Mouse (Mus musculus): ENCODE measurements around the gene Stat1. TPM values are rescaled to one million over a fixed set of nuclear protein-coding genes. Genes with fewer than 3 reads are reported as not detected.
A peak's percentile ranks its signal among the peaks of the same experiment; 100 is the strongest.

Gene Stat1
- polyA plus RNA-seq (2012; rRNA removed), result 235 and 255 TPM in 2 replicates

DNA sequence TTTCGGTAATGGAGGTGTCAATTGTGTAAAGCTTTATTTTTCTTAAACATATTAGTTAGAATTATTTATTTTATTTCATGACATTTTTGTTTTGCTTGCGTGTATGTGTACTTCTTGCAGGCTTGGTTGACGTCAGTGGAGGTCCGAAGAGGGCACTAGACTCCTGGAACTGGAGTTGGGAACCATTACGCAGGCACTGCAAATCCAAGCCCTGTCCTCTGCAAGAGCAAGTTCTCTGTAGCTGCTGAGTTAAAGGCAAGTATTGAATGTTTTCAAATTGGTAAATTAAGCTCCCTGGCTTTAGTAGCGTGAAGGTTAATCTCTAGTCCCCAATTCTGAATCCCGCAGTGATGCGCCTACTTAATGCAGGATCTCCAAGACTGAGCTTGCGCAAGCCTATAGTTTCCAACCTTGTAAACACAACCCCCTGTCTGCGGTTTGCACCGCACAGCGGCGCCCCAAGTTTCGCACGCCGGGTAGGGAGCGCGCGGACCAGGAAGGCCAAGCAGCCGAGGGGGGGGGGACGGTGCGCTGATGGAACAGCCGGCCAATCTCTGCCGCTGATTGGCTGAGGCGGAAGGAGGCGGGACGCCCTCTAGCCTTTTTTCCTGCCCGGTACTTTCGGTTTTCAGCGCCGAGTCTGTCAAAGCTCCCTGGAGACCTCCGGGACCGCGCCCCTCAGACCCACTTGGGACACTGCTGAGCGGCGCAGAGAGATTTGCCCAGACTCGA, at the start of gene Stat1:
TSS of gene Stat1 (plus strand) at position 581 of the 732 bp plus-strand sequence.
- WGBS, result 6% methylated on average over 37 of the region's 37 CpGs
- TF ChIP-seq CTCF (IDR thresholded peaks at IDR 0.05; ENCODE audit: borderline replicate concordance, control insufficient read depth, extremely low read depth, insufficient read depth, low read length, poor library complexity) (peak; percentile 52; the same call in 1 of the 2 replicates), POLR2A (IDR thresholded peaks at IDR 0.05; ENCODE audit: control insufficient read depth, extremely low read depth, insufficient read depth, low read length, poor library complexity) (peak; percentile 76; the same call in 1 of the 2 replicates)
- peak within 1 kb of the TSS; percentile 77 for H3K27ac ChIP-seq (ENCODE audit: control insufficient read depth, insufficient read depth, low read length)
- peak; percentile 90 for DNase-seq
- H3K27me3 ChIP-seq (ENCODE audit: control insufficient read depth, insufficient read depth, low read length), result no peaks in the 10 kb centered on the region
- peak within 1 kb of the TSS; percentile 97 for H3K4me3 ChIP-seq (ENCODE audit: control insufficient read depth, insufficient read depth, low read length)
- H3K36me3 ChIP-seq (ENCODE audit: control insufficient read depth, insufficient read depth, low read length), result peaks cover 26% of the 10 kb centered on the region
- H3K4me1 ChIP-seq (replicated peaks; ENCODE audit: control insufficient read depth, insufficient read depth, low read length), result peaks cover 10% of the 10 kb centered on the region

DNA sequence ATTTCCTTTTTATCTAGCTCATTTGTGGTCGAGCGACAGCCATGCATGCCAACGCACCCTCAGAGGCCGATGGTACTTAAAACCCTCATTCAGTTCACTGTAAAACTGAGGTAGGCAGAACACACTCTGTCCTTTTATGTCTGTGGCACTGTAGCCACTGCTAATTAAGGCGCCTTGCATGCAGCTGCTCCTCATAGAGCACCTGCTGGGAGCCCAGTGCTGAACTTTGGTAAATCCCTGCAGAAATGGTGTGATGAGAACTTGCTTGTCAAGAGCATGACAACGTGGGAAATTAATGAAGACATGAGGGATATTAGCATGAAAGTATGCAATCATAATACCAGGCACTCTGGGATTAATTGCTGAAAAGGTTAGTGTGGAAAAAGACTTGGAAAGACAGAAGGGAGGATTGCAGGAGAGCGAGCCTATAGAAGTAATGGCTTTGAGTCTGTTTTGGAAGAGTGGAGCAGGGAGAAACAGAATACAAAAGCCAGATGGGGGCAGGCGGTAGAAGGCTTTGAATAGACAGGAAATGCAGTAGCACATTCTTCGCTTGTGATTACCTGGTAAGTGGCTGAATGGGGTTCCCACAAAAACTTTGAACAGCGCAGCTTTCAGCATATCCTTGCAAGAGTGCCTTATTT, 39.4 kb upstream of the Stat1 start:
- TF ChIP-seq CTCF (IDR thresholded peaks at IDR 0.05; ENCODE audit: borderline replicate concordance, control insufficient read depth, extremely low read depth, insufficient read depth, low read length, poor library complexity) (no peak), POLR2A (IDR thresholded peaks at IDR 0.05; ENCODE audit: control insufficient read depth, extremely low read depth, insufficient read depth, low read length, poor library complexity) (no peak)
- H3K4me3 ChIP-seq (ENCODE audit: control insufficient read depth, insufficient read depth, low read length), result no peak overlapping the region
- WGBS, result 36% methylated on average over 10 of the region's 10 CpGs
- H3K27me3 ChIP-seq (ENCODE audit: control insufficient read depth, insufficient read depth, low read length), result no peaks in the 10 kb centered on the region
- 0 out of 2 replicates have a peak overlapping the region, but pooled peaks have one; percentile 4 for H3K27ac ChIP-seq (ENCODE audit: control insufficient read depth, insufficient read depth, low read length)
- peaks cover 6% of the 10 kb centered on the region; the same call in 1 of the 2 replicates for H3K36me3 ChIP-seq (ENCODE audit: control insufficient read depth, insufficient read depth, low read length)
- H3K4me1 ChIP-seq (replicated peaks; ENCODE audit: control insufficient read depth, insufficient read depth, low read length), result peaks cover 7% of the 10 kb centered on the region
- DNase-seq, result no peak

DNA sequence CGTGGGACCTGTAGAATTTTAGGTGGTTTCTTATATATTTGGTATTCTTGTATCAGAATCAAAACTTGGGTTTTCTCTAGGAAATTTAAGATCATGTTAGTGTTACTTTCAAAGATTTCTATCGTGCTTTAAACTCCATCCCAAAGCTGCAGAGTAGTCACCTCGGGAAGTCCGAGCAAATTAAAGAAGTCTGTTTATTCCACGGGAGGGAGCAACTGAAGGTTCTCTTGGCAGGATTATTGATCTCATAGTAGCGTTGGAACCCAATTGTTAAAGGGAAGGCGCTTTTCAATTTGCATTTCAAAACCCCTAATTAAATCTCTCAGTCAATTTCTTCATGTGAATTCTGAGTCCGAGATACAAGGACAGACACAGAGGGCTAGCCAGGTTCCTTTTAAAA, 38.9 kb upstream of the Stat1 start:
- TF ChIP-seq POLR2A (IDR thresholded peaks at IDR 0.05; ENCODE audit: control insufficient read depth, extremely low read depth, insufficient read depth, low read length, poor library complexity) (no peak), CTCF (IDR thresholded peaks at IDR 0.05; ENCODE audit: borderline replicate concordance, control insufficient read depth, extremely low read depth, insufficient read depth, low read length, poor library complexity) (no peak)

DNA sequence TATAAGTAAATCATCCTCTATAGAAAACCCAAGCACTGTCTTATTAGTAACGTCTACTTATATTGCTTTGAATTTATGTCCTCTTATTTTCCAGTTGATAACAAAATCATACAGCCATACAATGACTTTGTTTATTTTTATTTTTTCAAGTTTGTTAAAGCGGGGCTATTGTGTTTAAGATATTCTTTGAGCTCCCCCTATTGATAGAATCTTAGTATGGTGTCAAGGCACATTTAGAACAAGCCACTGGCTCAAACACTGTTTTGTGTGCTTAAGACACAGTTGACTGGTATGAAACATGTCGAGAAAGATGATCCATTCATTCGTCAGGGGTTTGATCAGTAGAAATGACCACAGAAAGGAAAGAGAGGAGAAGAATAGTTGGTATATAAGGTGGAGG, 33.0 kb upstream of the Stat1 start:
- Histone ChIP-seq H3K4me3 (ENCODE audit: control insufficient read depth, insufficient read depth, low read length) (no peak overlapping the region), H3K27ac (ENCODE audit: control insufficient read depth, insufficient read depth, low read length) (no peak overlapping the region), H3K36me3 (ENCODE audit: control insufficient read depth, insufficient read depth, low read length) (no peaks in the 10 kb centered on the region), H3K4me1 (replicated peaks; ENCODE audit: control insufficient read depth, insufficient read depth, low read length) (no peaks in the 10 kb centered on the region), H3K27me3 (ENCODE audit: control insufficient read depth, insufficient read depth, low read length) (no peaks in the 10 kb centered on the region)
- DNase-seq, result no peak
- TF ChIP-seq CTCF (IDR thresholded peaks at IDR 0.05; ENCODE audit: borderline replicate concordance, control insufficient read depth, extremely low read depth, insufficient read depth, low read length, poor library complexity), result no peak
- TF ChIP-seq POLR2A (IDR thresholded peaks at IDR 0.05; ENCODE audit: control insufficient read depth, extremely low read depth, insufficient read depth, low read length, poor library complexity), result no peak
- WGBS, result 50% methylated on average over 4 of the region's 4 CpGs

More for the DNA sequence above, 38.9 kb upstream of the Stat1 start:
- 85% methylated on average over 8 of the region's 8 CpGs for WGBS
- H3K27ac ChIP-seq (ENCODE audit: control insufficient read depth, insufficient read depth, low read length), result no peak overlapping the region
- peaks cover 7% of the 10 kb centered on the region for H3K4me1 ChIP-seq (replicated peaks; ENCODE audit: control insufficient read depth, insufficient read depth, low read length)
- no peak overlapping the region for H3K4me3 ChIP-seq (ENCODE audit: control insufficient read depth, insufficient read depth, low read length)
- no peak for DNase-seq
- H3K36me3 ChIP-seq (ENCODE audit: control insufficient read depth, insufficient read depth, low read length), result peaks cover 6% of the 10 kb centered on the region; the same call in 1 of the 2 replicates
- H3K27me3 ChIP-seq (ENCODE audit: control insufficient read depth, insufficient read depth, low read length), result no peaks in the 10 kb centered on the region

DNA sequence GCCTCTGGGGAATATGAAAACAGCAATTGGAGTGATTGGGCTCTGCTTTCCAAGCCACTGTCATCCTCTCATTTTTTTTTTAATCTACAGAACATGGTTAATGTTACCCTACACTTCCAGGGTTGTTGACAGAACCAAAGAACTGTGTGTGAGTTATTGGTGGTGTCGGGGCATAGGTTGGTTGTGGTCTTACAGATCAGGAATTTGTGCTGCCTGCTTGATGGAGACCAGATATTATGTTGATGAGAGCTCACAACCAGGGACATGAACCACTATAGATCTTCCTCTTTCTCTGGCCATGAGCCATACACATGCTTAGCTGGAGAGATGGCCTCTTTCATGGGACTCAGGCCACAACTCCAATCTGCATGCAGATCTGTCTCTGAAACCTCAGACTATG, 32.1 kb upstream of the Stat1 start:
- Histone ChIP-seq H3K27ac (ENCODE audit: control insufficient read depth, insufficient read depth, low read length) (no peak overlapping the region), H3K36me3 (ENCODE audit: control insufficient read depth, insufficient read depth, low read length) (no peaks in the 10 kb centered on the region), H3K4me3 (ENCODE audit: control insufficient read depth, insufficient read depth, low read length) (no peak overlapping the region), H3K27me3 (ENCODE audit: control insufficient read depth, insufficient read depth, low read length) (no peaks in the 10 kb centered on the region), H3K4me1 (replicated peaks; ENCODE audit: control insufficient read depth, insufficient read depth, low read length) (no peaks in the 10 kb centered on the region)
- TF ChIP-seq CTCF (IDR thresholded peaks at IDR 0.05; ENCODE audit: borderline replicate concordance, control insufficient read depth, extremely low read depth, insufficient read depth, low read length, poor library complexity) (no peak), POLR2A (IDR thresholded peaks at IDR 0.05; ENCODE audit: control insufficient read depth, extremely low read depth, insufficient read depth, low read length, poor library complexity) (no peak)
- WGBS, result 97% methylated on average over 1 of the region's 1 CpGs
- DNase-seq, result no peak

DNA sequence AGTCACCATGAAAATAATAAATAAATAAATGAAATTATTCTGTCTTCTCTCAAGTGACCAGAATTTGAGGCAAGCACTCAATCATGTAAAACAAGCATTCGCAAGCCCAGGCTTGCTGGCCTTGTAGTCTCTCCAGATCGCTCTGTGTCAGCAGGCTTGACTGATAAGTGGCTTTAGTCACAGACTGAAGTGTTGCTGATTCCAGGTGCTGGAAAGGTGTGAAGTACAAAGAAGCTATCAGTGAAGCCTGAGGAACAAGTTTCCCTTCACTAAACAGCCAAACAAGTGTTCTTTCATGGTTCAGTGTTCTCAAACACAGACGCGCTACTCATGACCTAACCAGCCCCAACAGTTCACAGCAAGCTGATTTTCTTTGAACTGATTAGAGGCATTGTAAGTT, 30.6 kb upstream of the Stat1 start:
- no peak for TF ChIP-seq POLR2A (IDR thresholded peaks at IDR 0.05; ENCODE audit: control insufficient read depth, extremely low read depth, insufficient read depth, low read length, poor library complexity)
- TF ChIP-seq CTCF (IDR thresholded peaks at IDR 0.05; ENCODE audit: borderline replicate concordance, control insufficient read depth, extremely low read depth, insufficient read depth, low read length, poor library complexity), result no peak
- Histone ChIP-seq H3K36me3 (ENCODE audit: control insufficient read depth, insufficient read depth, low read length) (no peaks in the 10 kb centered on the region), H3K4me3 (ENCODE audit: control insufficient read depth, insufficient read depth, low read length) (no peak overlapping the region), H3K27ac (ENCODE audit: control insufficient read depth, insufficient read depth, low read length) (no peak overlapping the region), H3K27me3 (ENCODE audit: control insufficient read depth, insufficient read depth, low read length) (no peaks in the 10 kb centered on the region), H3K4me1 (replicated peaks; ENCODE audit: control insufficient read depth, insufficient read depth, low read length) (no peaks in the 10 kb centered on the region)
- 96% methylated on average over 4 of the region's 4 CpGs for WGBS
- no peak for DNase-seq
